Mouse (Mus musculus) heart, embryonic 14.5 days (tissue): ENCODE measurements at regions not wholly inside any gene's neighbourhood (a gene's known extent, or its start where the extent isn't known, plus 50 kb on each side); places are given as distances from the start of the nearest gene placed in this dataset.

Experiments
- ATAC-seq: fragments of 200-750 bp; cut with Nextera tagmentation; 2 replicates; pipeline ENCODE4 v1.8.0; 2017; ENCODE audit warnings: low read depth, moderate TSS enrichment; ENCODE audit not compliant: insufficient number of reproducible peaks, insufficient read depth, low FRiP score
- H3K27ac ChIP-seq, 2 experiments: fragments of 200-500 bp in 1 of 2; fragments of 300-500 bp in 1 of 2; sonication (generic) in 1 of 2; replicated peaks in 1 of 2; 2 replicates each; pipeline ENCODE4 v1.5.1; 2012 to 2014; ENCODE audit warnings: low read depth in 2 of 2, low read length in 2 of 2, control low read depth in 1 of 2, mild to moderate bottlenecking in 1 of 2, mixed read lengths in 1 of 2; ENCODE audit not compliant: control insufficient read depth in 1 of 2, insufficient read depth in 1 of 2
- H3K27me3 ChIP-seq: fragments of 300-500 bp; sonication (generic); 2 replicates; pipeline ENCODE4 v1.6.1; 2014; ENCODE audit warnings: mild to moderate bottlenecking, low read length, control low read depth; ENCODE audit not compliant: control insufficient read depth, insufficient read depth
- H3K36me3 ChIP-seq: fragments of 300-500 bp; sonication (generic); 2 replicates; pipeline ENCODE4 v1.6.1; 2014; ENCODE audit warnings: mild to moderate bottlenecking, control low read depth, low read length, mixed read lengths; ENCODE audit not compliant: control insufficient read depth, insufficient read depth
- H3K4me1 ChIP-seq, 2 experiments: fragments of 200-500 bp in 1 of 2; fragments of 300-500 bp in 1 of 2; sonication (generic) in 1 of 2; 2 replicates each; pipeline ENCODE4 v1.6.1; 2012 to 2014; ENCODE audit warnings: low read length in 2 of 2, control low read depth in 1 of 2, mixed read lengths in 1 of 2; ENCODE audit not compliant: control insufficient read depth in 2 of 2, insufficient read depth in 2 of 2
- H3K4me2 ChIP-seq: fragments of 300-500 bp; sonication (generic); 2 replicates; pipeline ENCODE4 v1.6.1; 2014; ENCODE audit warnings: mild to moderate bottlenecking, low read length
- H3K4me3 ChIP-seq, 2 experiments: fragments of 200-500 bp in 1 of 2; fragments of 300-500 bp in 1 of 2; sonication (generic) in 1 of 2; 2 replicates each; pipeline ENCODE4 v1.5.1; 2012 to 2014; ENCODE audit warnings: low read length in 2 of 2, mild to moderate bottlenecking in 2 of 2, control low read depth in 1 of 2, low read depth in 1 of 2, moderate library complexity in 1 of 2; ENCODE audit not compliant: control insufficient read depth in 1 of 2, insufficient read depth in 1 of 2
- H3K9ac ChIP-seq: fragments of 300-500 bp; sonication (generic); 2 replicates; pipeline ENCODE4 v1.6.1; 2014; ENCODE audit warnings: mild to moderate bottlenecking, low read length
- H3K9me3 ChIP-seq: fragments of 300-500 bp; sonication (generic); 2 replicates; pipeline ENCODE4 v1.6.1; 2016; ENCODE audit warnings: low read length, control low read depth; ENCODE audit not compliant: control insufficient read depth
- WGBS: fragments of 180-500 bp; shearing (Covaris S2); extraction: QIAGEN DNeasy Blood & Tissue Kit; methylation state at CpG from one replicate; pipeline ENCODE4 v1.1.7; 2014; 5-methylcytosine and 5-hydroxymethylcytosine counted together

DNA sequence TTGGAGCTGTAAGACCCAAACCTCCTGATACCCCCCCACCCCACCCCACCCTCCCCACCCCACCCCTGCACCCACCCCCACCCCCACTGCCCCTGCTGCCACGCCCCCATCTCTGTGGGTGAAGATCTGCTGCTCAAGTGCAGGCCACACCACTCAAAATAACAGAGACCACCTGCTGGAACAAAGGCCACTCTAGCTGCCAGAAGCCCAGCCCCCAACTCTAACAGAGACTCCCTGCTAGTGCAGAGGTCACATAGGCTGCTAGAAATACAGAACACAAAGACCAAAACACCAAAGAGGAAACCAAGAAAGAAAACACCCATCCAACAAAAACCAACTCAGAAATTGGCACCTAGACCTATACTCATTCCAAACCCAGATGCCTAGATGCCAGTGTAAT, 58.9 kb downstream of the Olfr267 start:
- H3K27ac ChIP-seq, result no peak overlapping the region
- H3K4me1 ChIP-seq, result no peaks in the 10 kb centered on the region
- WGBS, result 14% methylated on average over 1 of the region's 1 CpGs
- H3K4me3 ChIP-seq, result no peak overlapping the region
- no peaks in the 10 kb centered on the region for H3K36me3 ChIP-seq
- H3K27me3 ChIP-seq, result no peaks in the 10 kb centered on the region
- H3K4me2 ChIP-seq, result no peak overlapping the region
- no peaks in the 10 kb centered on the region for H3K9me3 ChIP-seq
- no peak for ATAC-seq
- no peak overlapping the region for H3K9ac ChIP-seq

DNA sequence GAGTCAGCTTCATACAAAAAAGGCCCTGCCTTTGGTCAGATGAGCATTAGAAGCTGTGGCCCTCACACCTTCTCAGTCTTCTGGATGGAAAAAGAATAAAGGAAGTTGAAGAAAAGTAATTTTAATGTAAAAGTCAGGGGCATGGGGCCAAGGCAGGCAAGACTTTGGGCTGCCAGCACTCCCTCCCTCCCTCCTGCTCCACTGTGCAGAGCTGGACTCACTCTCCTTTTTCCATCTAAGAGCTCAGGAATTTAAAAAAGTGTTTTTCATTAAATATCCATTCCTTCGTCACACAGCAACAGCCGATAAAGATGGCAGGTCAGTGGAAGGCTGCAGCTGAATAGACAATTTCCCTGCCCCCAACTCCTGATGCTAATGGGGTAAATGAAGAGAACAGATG, 61.1 kb downstream of the Olfr267 start:
- H3K36me3 ChIP-seq, result no peaks in the 10 kb centered on the region
- no peak overlapping the region for H3K9ac ChIP-seq
- no peak overlapping the region for H3K4me3 ChIP-seq
- no peaks in the 10 kb centered on the region for H3K4me1 ChIP-seq
- ATAC-seq, result no peak
- no peaks in the 10 kb centered on the region for H3K27me3 ChIP-seq
- H3K4me2 ChIP-seq, result no peak overlapping the region
- no peaks in the 10 kb centered on the region for H3K9me3 ChIP-seq
- 60% methylated on average over 2 of the region's 2 CpGs for WGBS
- no peak overlapping the region for H3K27ac ChIP-seq

DNA sequence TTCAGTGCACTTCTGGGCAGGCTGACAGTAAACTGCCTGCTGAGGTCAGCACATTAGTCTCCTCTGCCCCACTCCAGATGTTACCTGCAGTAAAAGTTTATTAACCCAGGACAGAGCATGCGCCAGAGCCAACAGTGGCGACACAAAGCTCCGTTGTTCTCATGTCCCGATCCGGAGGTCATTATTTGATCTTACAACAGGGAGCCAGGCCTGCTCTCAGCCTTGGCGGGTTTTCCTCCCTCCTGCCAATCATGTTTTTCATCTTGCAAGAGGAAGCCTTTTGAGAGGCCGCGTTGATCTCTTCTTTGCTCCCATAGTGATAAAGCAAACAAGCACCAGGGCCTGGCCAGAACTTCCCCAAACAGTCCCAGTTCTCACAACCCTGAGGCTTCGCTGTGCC, 64.7 kb downstream of the Olfr267 start:
- Histone ChIP-seq H3K9me3 (no peaks in the 10 kb centered on the region), H3K27ac (no peak overlapping the region), H3K4me3 (no peak overlapping the region), H3K4me2 (no peak overlapping the region), H3K4me1 (no peaks in the 10 kb centered on the region), H3K27me3 (no peaks in the 10 kb centered on the region), H3K36me3 (no peaks in the 10 kb centered on the region), H3K9ac (no peak overlapping the region)
- 64% methylated on average over 9 of the region's 9 CpGs for WGBS
- ATAC-seq, result no peak

DNA sequence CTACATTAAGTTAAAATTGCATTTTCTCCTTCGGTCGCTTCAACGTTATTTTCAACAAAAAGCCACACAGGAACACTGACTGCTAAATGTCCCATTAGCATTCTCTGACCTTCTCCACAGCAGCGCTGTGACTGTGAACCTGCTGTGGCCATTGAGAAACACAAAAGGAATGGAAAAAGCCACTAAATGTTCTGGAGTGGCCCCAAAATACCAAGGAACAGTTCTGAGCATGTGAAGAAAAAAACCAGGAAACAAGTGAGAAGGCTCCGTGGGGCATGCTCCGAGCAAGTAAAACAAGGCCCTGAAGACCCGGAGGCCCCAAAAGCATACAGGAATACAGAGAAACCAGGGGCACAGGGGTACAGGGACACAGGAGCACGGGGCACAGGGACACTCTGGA, 66.8 kb downstream of the Olfr267 start:
- Histone ChIP-seq H3K4me1 (no peaks in the 10 kb centered on the region), H3K36me3 (no peaks in the 10 kb centered on the region), H3K9me3 (no peaks in the 10 kb centered on the region), H3K9ac (no peak overlapping the region), H3K4me3 (no peak overlapping the region), H3K4me2 (no peak overlapping the region), H3K27ac (no peak overlapping the region), H3K27me3 (no peaks in the 10 kb centered on the region)
- no peak for ATAC-seq
- 84% methylated on average over 8 of the region's 8 CpGs for WGBS

DNA sequence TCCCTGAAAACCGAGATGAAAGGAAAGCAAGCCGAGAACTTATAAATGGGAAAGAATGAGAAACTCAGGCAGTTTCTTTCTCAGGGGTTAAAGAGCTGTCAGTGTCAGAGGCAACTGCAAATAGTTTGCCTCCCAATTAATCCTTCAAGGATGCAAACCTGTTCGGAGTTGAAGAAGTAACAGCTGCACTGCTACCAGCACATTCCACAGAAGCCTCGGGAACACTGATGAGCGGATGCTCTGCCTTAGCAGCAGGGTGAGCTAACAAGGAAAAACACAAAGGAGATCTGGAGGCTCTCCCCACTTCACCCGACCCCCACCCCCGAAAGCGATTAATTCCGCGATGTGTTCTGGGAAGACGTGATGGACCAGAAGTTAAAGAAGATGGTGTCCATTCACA, 71.1 kb downstream of the Olfr267 start:
- H3K4me1 ChIP-seq, result peaks cover 0 to 4% of the 10 kb centered on the region in 2 experiments; a peak in 1 of 4 replicates
- no peaks in the 10 kb centered on the region for H3K9me3 ChIP-seq
- no peak for ATAC-seq
- no peaks in the 10 kb centered on the region for H3K36me3 ChIP-seq
- WGBS, result 47% methylated on average over 11 of the region's 11 CpGs
- H3K27me3 ChIP-seq, result no peaks in the 10 kb centered on the region
- no peak overlapping the region for H3K27ac ChIP-seq
- no peak overlapping the region for H3K9ac ChIP-seq
- no peak overlapping the region for H3K4me2 ChIP-seq
- no peak overlapping the region for H3K4me3 ChIP-seq

DNA sequence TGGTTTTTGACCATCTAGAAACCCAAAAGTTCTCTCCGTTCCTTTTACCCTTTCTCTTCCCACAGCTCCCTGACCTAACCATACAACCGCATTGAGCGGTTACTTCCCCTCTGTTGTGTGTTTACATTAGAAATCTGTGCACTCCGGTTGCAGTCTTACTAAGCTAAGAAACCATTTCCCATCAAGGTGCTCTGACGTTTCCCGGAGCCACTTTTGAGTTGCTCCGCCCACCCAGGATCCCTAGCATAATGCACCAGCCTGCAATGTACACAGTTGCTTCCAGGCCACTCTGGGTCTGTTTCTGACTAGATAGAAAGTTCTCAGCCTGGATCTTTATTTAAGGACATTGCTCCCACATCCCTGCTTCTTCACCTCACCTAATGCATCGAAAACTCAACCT, 71.7 kb downstream of the Olfr267 start:
- H3K27me3 ChIP-seq, result no peaks in the 10 kb centered on the region
- no peak overlapping the region for H3K4me2 ChIP-seq
- no peaks in the 10 kb centered on the region for H3K9me3 ChIP-seq
- no peak overlapping the region for H3K9ac ChIP-seq
- no peak overlapping the region for H3K4me3 ChIP-seq
- peaks cover 0 to 4% of the 10 kb centered on the region in 2 experiments; a peak in 1 of 4 replicates for H3K4me1 ChIP-seq
- 86% methylated on average over 8 of the region's 8 CpGs for WGBS
- no peaks in the 10 kb centered on the region for H3K36me3 ChIP-seq
- no peak for ATAC-seq
- H3K27ac ChIP-seq, result no peak overlapping the region

DNA sequence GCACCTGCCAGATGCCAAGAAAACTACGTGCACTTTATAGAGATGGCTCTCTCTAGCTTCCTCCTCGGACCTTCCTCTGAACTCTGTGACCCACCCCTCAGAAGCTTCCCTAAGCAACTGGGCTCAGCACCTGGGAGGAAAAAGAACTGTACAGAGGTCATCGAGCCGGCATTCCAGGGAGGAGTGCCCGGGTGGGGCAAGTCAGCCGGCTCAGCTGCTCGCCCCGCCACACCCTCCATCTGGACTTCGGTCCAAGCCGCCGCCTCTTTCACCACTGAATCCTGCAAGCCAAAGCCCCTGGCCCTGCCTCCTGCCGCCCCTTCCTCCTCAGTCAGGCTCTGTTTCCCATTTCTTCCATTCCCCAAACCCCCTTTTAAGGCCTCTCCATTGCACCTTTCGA, 73.3 kb downstream of the Olfr267 start:
- Histone ChIP-seq H3K4me2 (no peak overlapping the region), H3K36me3 (no peaks in the 10 kb centered on the region), H3K27ac (no peak overlapping the region), H3K9ac (no peak overlapping the region), H3K9me3 (0 out of 2 replicates have a peak, but pooled peaks cover under 1% of the 10 kb centered on the region), H3K4me3 (no peak overlapping the region), H3K4me1 (peaks cover 0 to 4% of the 10 kb centered on the region in 2 experiments; a peak in 1 of 4 replicates), H3K27me3 (no peaks in the 10 kb centered on the region)
- no peak for ATAC-seq
- 53% methylated on average over 13 of the region's 13 CpGs for whole genome bisulfite sequencing

DNA sequence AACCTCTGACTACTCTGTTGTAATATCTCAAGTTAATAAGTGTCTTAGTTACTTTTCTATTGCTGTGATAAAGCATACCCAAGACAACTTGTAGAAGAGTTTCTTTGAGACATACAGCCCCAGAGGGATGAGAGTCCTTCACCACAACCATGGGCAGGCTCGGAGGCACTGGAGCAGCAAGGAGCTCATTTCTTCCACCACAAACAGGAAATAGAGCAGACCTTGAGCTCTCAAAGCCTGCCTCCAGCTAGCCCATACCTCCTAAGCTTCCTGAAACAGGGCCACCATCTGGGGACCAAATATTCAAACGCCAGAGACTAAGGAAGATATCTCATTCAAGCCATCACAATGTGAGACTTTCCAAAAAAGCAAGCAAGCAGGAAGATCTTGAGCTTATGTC, 74.6 kb downstream of the Olfr267 start:
- Histone ChIP-seq H3K4me1 (peaks cover 0 to 4% of the 10 kb centered on the region in 2 experiments; a peak in 1 of 4 replicates), H3K36me3 (no peaks in the 10 kb centered on the region), H3K4me3 (no peak overlapping the region), H3K4me2 (no peak overlapping the region), H3K27me3 (no peaks in the 10 kb centered on the region), H3K9me3 (0 out of 2 replicates have a peak, but pooled peaks cover 6% of the 10 kb centered on the region), H3K27ac (no peak overlapping the region), H3K9ac (no peak overlapping the region)
- 64% methylated on average over 2 of the region's 2 CpGs for WGBS
- no peak for ATAC-seq
